ENCODE assay signal across 1 mouse cellular context in the genomic region with DNA sequence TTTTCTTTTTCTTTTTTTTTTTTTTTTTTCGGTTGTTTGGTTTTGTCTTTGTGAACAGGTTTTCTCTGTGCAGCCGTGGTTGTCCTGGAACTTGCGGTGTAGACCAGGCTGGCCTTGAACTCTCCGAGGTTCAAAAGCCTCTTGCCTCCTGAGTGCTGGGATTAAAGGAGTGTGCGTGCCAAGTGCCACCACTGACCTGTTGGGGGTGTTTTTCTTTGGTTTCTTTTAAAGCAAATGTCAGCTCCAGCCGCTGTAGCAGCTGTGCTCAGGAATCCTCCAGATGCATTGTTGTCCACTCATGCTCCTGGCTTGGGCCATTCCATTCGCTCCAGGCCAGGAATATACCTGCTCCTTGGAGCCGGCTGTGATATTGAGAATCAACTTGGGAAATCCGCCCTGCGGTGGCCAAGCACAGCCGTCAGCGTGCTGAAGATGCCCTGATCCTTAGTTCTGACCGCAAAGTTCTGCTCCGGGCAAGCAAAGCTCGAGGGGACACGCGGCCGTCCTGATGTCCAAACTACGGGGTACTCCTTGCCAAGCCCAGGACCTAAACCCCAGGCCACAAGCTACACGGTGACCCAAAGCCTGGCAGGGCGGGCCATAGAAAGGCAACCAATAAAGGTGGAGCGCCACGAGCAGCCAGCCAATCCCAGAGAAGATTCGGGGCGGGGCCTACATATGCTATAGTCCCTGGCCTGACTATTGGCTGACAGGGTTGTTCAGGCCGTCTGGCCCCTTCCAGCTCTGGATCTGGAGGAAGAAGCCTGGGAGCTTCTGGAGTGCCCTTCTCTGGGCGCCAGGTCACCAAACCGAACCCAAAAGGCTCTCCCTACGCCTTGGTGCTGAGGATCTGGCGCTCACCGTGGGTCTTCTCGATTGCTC.
TF ChIP-seq lines count a peak whose summit lies in the region.

No protein-coding gene starts in this region.

TF ChIP-seq in MEL, 35 proteins besides CTCF, POLR2A, EP300 and RAD21:
- no peak for TF ChIP-seq MAX (IDR thresholded peaks at IDR 0.05; ENCODE audit: low read length)
- TF ChIP-seq BHLHE40 (IDR thresholded peaks at IDR 0.05; ENCODE audit: borderline replicate concordance, low read depth, low read length): no peak
- TF ChIP-seq KAT2A (conservative IDR thresholded peaks at IDR 0.05; ENCODE audit: low read depth, low read length): no peak
- no peak for TF ChIP-seq MAZ (IDR thresholded peaks at IDR 0.05; ENCODE audit: low read depth, low read length)
- TF ChIP-seq POLR2AphosphoS5 (IDR thresholded peaks at IDR 0.05; ENCODE audit: borderline replicate concordance, low read depth, low read length): no peak
- TF ChIP-seq NELFE (IDR thresholded peaks at IDR 0.05; ENCODE audit: low read depth, low read length): peak; percentile 39; the same call in 1 of the 2 replicates
- TF ChIP-seq SMC3 (IDR thresholded peaks at IDR 0.05; ENCODE audit: low read depth, low read length): 0 out of 2 replicates have a peak, but pooled peaks have one; percentile 5
- TF ChIP-seq MXI1 (IDR thresholded peaks at IDR 0.05; ENCODE audit: low read depth, low read length): peak; percentile 37; the same call in 1 of the 2 replicates
- peak; percentile 29; the same call in 1 of the 2 replicates for TF ChIP-seq HCFC1 (IDR thresholded peaks at IDR 0.05; ENCODE audit: low read depth, low read length)
- peak; percentile 67 for TF ChIP-seq CHD2 (IDR thresholded peaks at IDR 0.05; ENCODE audit: low read length)
